Mouse (Mus musculus): Measurements from ENCODE around the gene Psma3. TPM values are rescaled to one million over a fixed set of nuclear protein-coding genes. Genes with fewer than 3 reads are reported as not detected.

Gene Psma3
- polyA plus RNA-seq, 1 experiment from 2014 or later: 489 TPM

GRCm38 (mm10) chr12:71014845-71015362, 40.5 kb downstream of the Psma3 start:
- no peaks in the 10 kb centered on the region for H3K9me3 ChIP-seq (replicated peaks; ENCODE audit: control insufficient read depth, low read length, poor library complexity, severe bottlenecking)
- peaks cover 30% of the 10 kb centered on the region for H3K4me1 ChIP-seq (ENCODE audit: control insufficient read depth, insufficient read depth, low read length)
- WGBS: 2% methylated on average over 28 of the region's 32 CpGs
- ATAC-seq: peak; percentile 12
- H3K4me3 ChIP-seq (ENCODE audit: low read depth, low read length): peak overlapping the region; percentile 59
- H3K4me2 ChIP-seq (ENCODE audit: low read length): peak overlapping the region; percentile 61
- H3K9ac ChIP-seq (ENCODE audit: low read depth, low read length): peak overlapping the region; percentile 82
- no peaks in the 10 kb centered on the region for H3K27me3 ChIP-seq (ENCODE audit: control insufficient read depth, insufficient read depth, low read depth, low read length)
- H3K27ac ChIP-seq (ENCODE audit: low read length): peak overlapping the region; percentile 95
- peaks cover 12% of the 10 kb centered on the region for H3K36me3 ChIP-seq (ENCODE audit: control insufficient read depth, insufficient read depth, low read length)

GRCm38 (mm10) chr12:71015363-71016210, 41.2 kb downstream of the Psma3 start, which contains the start of gene Arid4a:
Arid4a (plus strand) TSS chr12:71015990.
- peaks cover 10% of the 10 kb centered on the region; the same call in 1 of the 2 replicates for H3K36me3 ChIP-seq (ENCODE audit: control insufficient read depth, insufficient read depth, low read length)
- H3K9me3 ChIP-seq (replicated peaks; ENCODE audit: control insufficient read depth, low read length, poor library complexity, severe bottlenecking): no peaks in the 10 kb centered on the region
- H3K27ac ChIP-seq (ENCODE audit: low read length): peak within 1 kb of the TSS; percentile 95
- peaks cover 30% of the 10 kb centered on the region for H3K4me1 ChIP-seq (ENCODE audit: control insufficient read depth, insufficient read depth, low read length)
- H3K9ac ChIP-seq (ENCODE audit: low read depth, low read length): peak within 1 kb of the TSS; percentile 83
- H3K27me3 ChIP-seq (ENCODE audit: control insufficient read depth, insufficient read depth, low read depth, low read length): no peaks in the 10 kb centered on the region
- H3K4me3 ChIP-seq (ENCODE audit: low read depth, low read length): peak within 1 kb of the TSS; percentile 97
- WGBS: under 1% methylated on average over 61 of the region's 61 CpGs
- peak within 1 kb of the TSS; percentile 93 for H3K4me2 ChIP-seq (ENCODE audit: low read length)
- peak; percentile 98 for ATAC-seq

- Histone ChIP-seq H3K27ac (ENCODE audit: low read length) (peak overlapping the region; percentile 91), H3K4me1 (ENCODE audit: control insufficient read depth, insufficient read depth, low read length) (peaks cover 30% of the 10 kb centered on the region), H3K36me3 (ENCODE audit: control insufficient read depth, insufficient read depth, low read length) (peaks cover 10% of the 10 kb centered on the region; the same call in 1 of the 2 replicates), H3K4me2 (ENCODE audit: low read length) (peak overlapping the region; percentile 93), H3K9ac (ENCODE audit: low read depth, low read length) (peak overlapping the region; percentile 83), H3K4me3 (ENCODE audit: low read depth, low read length) (peak overlapping the region; percentile 97), H3K9me3 (replicated peaks; ENCODE audit: control insufficient read depth, low read length, poor library complexity, severe bottlenecking) (no peaks in the 10 kb centered on the region), H3K27me3 (ENCODE audit: control insufficient read depth, insufficient read depth, low read depth, low read length) (no peaks in the 10 kb centered on the region)
- ATAC-seq: 0 out of 2 replicates have a peak, but pooled peaks have one; percentile 0
- 0% methylated on average over 32 of the region's 33 CpGs for WGBS
Measured at GRCm38 (mm10) chr12:71016211-71016502, 41.7 kb downstream of the Psma3 start.

GRCm38 (mm10) chr12:71016503-71017241, 42.3 kb downstream of the Psma3 start:
- H3K4me1 ChIP-seq (ENCODE audit: control insufficient read depth, insufficient read depth, low read length): peaks cover 30% of the 10 kb centered on the region
- H3K27ac ChIP-seq (ENCODE audit: low read length): peak overlapping the region; percentile 91
- H3K36me3 ChIP-seq (ENCODE audit: control insufficient read depth, insufficient read depth, low read length): peaks cover 10% of the 10 kb centered on the region; the same call in 1 of the 2 replicates
- peak overlapping the region; percentile 83 for H3K9ac ChIP-seq (ENCODE audit: low read depth, low read length)
- no peaks in the 10 kb centered on the region for H3K9me3 ChIP-seq (replicated peaks; ENCODE audit: control insufficient read depth, low read length, poor library complexity, severe bottlenecking)
- peak overlapping the region; percentile 97 for H3K4me3 ChIP-seq (ENCODE audit: low read depth, low read length)
- no peaks in the 10 kb centered on the region for H3K27me3 ChIP-seq (ENCODE audit: control insufficient read depth, insufficient read depth, low read depth, low read length)
- peak overlapping the region; percentile 93 for H3K4me2 ChIP-seq (ENCODE audit: low read length)
- WGBS: under 1% methylated on average over 45 of the region's 82 CpGs
- no peak for ATAC-seq

GRCm38 (mm10) chr12:71017242-71017571, 42.8 kb downstream of the Psma3 start:
- Histone ChIP-seq H3K36me3 (ENCODE audit: control insufficient read depth, insufficient read depth, low read length) (peaks cover 7% of the 10 kb centered on the region; the same call in 1 of the 2 replicates), H3K4me1 (ENCODE audit: control insufficient read depth, insufficient read depth, low read length) (peaks cover 25% of the 10 kb centered on the region), H3K27ac (ENCODE audit: low read length) (no peak overlapping the region; the same call in 1 of the 2 replicates), H3K9ac (ENCODE audit: low read depth, low read length) (peak overlapping the region; percentile 83), H3K4me3 (ENCODE audit: low read depth, low read length) (peak overlapping the region; percentile 97), H3K27me3 (ENCODE audit: control insufficient read depth, insufficient read depth, low read depth, low read length) (no peaks in the 10 kb centered on the region), H3K9me3 (replicated peaks; ENCODE audit: control insufficient read depth, low read length, poor library complexity, severe bottlenecking) (no peaks in the 10 kb centered on the region), H3K4me2 (ENCODE audit: low read length) (peak overlapping the region; percentile 93)
- 11% methylated on average over 5 of the region's 5 CpGs for WGBS
- ATAC-seq: no peak

GRCm38 (mm10) chr12:71017827-71018226, 43.4 kb downstream of the Psma3 start:
- Histone ChIP-seq H3K36me3 (ENCODE audit: control insufficient read depth, insufficient read depth, low read length) (peaks cover 6% of the 10 kb centered on the region), H3K9ac (ENCODE audit: low read depth, low read length) (no peak overlapping the region), H3K4me3 (ENCODE audit: low read depth, low read length) (no peak overlapping the region), H3K27ac (ENCODE audit: low read length) (no peak overlapping the region), H3K4me2 (ENCODE audit: low read length) (no peak overlapping the region), H3K4me1 (ENCODE audit: control insufficient read depth, insufficient read depth, low read length) (peaks cover 21% of the 10 kb centered on the region), H3K9me3 (replicated peaks; ENCODE audit: control insufficient read depth, low read length, poor library complexity, severe bottlenecking) (no peaks in the 10 kb centered on the region), H3K27me3 (ENCODE audit: control insufficient read depth, insufficient read depth, low read depth, low read length) (no peaks in the 10 kb centered on the region)
- no peak for ATAC-seq
- 86% methylated on average over 10 of the region's 10 CpGs for WGBS

- WGBS: 91% methylated on average over 8 of the region's 8 CpGs
- no peak for ATAC-seq
Measured at GRCm38 (mm10) chr12:71019211-71019610, 44.8 kb downstream of the Psma3 start.

GRCm38 (mm10) chr12:71024411-71024810, 50.0 kb downstream of the Psma3 start:
- H3K4me1 ChIP-seq (ENCODE audit: control insufficient read depth, insufficient read depth, low read length): no peaks in the 10 kb centered on the region
- no peak for ATAC-seq
- H3K9me3 ChIP-seq (replicated peaks; ENCODE audit: control insufficient read depth, low read length, poor library complexity, severe bottlenecking): no peaks in the 10 kb centered on the region
- no peak overlapping the region for H3K4me2 ChIP-seq (ENCODE audit: low read length)
- H3K27me3 ChIP-seq (ENCODE audit: control insufficient read depth, insufficient read depth, low read depth, low read length): no peaks in the 10 kb centered on the region
- WGBS: 98% methylated on average over 10 of the region's 10 CpGs
- peaks cover 14% of the 10 kb centered on the region for H3K36me3 ChIP-seq (ENCODE audit: control insufficient read depth, insufficient read depth, low read length)
- no peak overlapping the region for H3K27ac ChIP-seq (ENCODE audit: low read length)
- H3K4me3 ChIP-seq (ENCODE audit: low read depth, low read length): no peak overlapping the region
- H3K9ac ChIP-seq (ENCODE audit: low read depth, low read length): no peak overlapping the region

More at GRCm38 (mm10) chr12:71019211-71019610, 44.8 kb downstream of the Psma3 start:
- Histone ChIP-seq H3K9ac (ENCODE audit: low read depth, low read length) (no peak overlapping the region), H3K9me3 (replicated peaks; ENCODE audit: control insufficient read depth, low read length, poor library complexity, severe bottlenecking) (no peaks in the 10 kb centered on the region), H3K4me1 (ENCODE audit: control insufficient read depth, insufficient read depth, low read length) (peaks cover 10% of the 10 kb centered on the region), H3K27me3 (ENCODE audit: control insufficient read depth, insufficient read depth, low read depth, low read length) (no peaks in the 10 kb centered on the region), H3K27ac (ENCODE audit: low read length) (no peak overlapping the region), H3K4me2 (ENCODE audit: low read length) (no peak overlapping the region), H3K36me3 (ENCODE audit: control insufficient read depth, insufficient read depth, low read length) (peaks cover 16% of the 10 kb centered on the region), H3K4me3 (ENCODE audit: low read depth, low read length) (no peak overlapping the region)
